Mouse (Mus musculus) hematopoietic stem cell, adult 5-6 weeks (primary cell): Measurements from ENCODE around the gene Tbc1d10a. TPM values are rescaled to one million over a fixed set of nuclear protein-coding genes. Genes with fewer than 3 reads are reported as not detected.

Source experiments
- ATAC-seq, 2 experiments: fragments of 125-278 bp in 1 of 2; replicated peaks in 1 of 2; 2 replicates each; pipeline ENCODE4 v1.8.0; 2016 to 2017; ENCODE audit warnings: inconsistent platforms in 2 of 2, mild to moderate bottlenecking in 2 of 2, moderate number of reproducible peaks in 2 of 2, low read depth in 1 of 2, moderate TSS enrichment in 1 of 2; ENCODE audit not compliant: low FRiP score in 2 of 2, poor library complexity in 2 of 2, severe bottlenecking in 2 of 2, insufficient read depth in 1 of 2, low TSS enrichment in 1 of 2
- total RNA-seq: library from RNA; stranded (forward); fragments of 172-1452, 232-1000 nt; gene quantifications from 2 replicates; pipeline ENCODE4 v1.2.3, GENCODE M21; 2017

Gene Tbc1d10a
- total RNA-seq = 9.6 and 13.6 TPM in 2 replicates

DNA sequence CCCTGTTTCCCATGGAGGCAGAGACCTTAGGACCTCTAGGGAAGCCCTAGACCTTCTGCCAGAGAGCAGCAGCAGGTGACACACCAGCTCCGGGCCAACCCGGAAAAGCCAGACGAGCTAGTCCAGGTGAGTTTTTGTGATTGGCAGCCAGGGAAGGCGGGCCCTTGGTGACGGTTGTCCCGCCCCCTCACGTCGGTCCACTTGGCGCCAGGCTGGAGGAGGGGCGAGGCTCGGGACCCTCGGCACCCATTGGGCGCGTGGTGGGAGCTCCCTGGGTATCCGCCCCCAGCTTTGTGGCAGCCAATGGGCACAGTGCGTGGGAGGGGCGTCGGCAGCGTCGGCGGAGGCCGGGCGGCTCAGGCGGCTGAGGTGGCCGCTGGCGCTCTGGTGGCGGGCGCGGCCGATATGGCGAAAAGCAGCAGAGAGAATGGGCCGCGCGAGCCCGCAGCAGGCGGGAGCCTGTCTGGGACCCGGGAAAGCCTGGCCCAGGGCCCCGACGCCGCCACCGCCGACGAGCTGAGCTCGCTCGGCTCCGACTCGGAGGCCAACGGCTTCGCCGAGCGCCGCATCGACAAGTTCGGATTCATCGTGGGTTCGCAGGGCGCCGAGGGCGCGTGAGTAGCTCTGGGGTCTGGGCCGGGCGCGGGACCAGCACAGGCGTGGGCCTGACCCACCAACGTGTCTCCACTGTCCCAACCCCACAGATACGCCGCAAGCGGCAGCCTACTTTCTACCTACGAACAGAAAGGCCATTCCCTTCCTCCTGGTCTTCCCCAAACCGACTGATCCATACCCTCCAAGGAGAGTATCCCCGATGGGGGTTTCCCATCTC, at the start of gene Tbc1d10a:
Tbc1d10a (plus strand) TSS at position 304 of the 832 bp plus-strand sequence.
- ATAC-seq = peak; percentile 99 to 100

DNA sequence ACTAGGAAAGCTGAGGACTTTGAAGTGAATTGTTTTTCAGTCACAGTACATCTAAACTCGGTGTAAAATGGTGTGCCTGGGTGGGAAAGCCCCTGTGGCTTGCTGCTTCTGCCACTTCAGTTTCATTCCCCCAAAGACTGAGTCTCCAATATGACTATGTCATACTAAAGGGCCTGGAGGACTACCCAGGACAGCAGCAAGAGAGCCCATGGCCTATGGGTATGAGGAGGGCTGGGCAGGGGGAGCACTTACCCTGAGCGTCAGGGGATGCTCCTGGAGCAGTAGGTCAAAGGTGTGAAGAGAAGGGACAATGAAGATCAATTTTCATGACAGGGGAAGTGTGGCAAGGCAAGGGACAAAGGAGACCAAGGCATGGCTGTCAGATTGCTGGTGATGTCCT, 47.6 kb upstream of the Tbc1d10a start:
- no peak for ATAC-seq

DNA sequence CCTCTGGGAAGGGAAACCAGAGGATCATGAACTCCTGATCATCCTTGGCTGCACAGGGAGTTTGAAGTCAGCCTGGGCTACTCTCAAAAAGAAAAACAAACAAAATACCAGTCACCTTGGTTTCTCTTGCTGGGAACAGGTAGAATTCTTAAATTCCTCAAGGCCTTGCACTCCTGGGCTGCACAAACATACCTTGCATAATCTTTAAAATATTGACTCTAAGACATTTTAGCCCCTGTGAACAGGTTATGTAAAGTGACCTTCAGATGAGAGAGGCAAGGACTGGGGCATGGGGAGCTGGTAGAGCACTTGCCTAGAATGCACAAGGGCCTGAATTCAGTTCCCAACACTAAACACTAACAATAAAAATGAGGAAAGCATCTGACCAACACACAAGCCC, 45.1 kb upstream of the Tbc1d10a start:
- no peak for ATAC-seq

DNA sequence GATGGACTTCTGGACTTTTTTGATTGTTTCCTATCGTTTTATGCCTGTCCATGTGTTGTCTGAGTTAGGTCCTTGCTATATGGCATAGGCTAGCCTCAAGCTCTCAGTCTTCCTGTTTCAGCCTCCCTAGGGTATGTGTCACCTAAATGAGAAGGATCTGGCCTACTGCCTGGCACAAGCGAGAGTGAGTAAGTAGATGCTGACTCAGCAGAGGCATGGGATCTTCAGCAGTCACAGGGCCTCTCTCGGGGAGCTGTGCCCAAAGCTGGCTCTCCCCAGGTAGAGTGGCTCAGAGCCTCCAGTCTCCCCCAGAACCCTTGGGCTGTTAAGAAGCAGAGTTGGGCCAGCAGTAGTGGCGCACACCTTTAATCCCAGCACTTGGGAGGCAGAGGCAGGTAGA, 44.2 kb upstream of the Tbc1d10a start:
- ATAC-seq = no peak

DNA sequence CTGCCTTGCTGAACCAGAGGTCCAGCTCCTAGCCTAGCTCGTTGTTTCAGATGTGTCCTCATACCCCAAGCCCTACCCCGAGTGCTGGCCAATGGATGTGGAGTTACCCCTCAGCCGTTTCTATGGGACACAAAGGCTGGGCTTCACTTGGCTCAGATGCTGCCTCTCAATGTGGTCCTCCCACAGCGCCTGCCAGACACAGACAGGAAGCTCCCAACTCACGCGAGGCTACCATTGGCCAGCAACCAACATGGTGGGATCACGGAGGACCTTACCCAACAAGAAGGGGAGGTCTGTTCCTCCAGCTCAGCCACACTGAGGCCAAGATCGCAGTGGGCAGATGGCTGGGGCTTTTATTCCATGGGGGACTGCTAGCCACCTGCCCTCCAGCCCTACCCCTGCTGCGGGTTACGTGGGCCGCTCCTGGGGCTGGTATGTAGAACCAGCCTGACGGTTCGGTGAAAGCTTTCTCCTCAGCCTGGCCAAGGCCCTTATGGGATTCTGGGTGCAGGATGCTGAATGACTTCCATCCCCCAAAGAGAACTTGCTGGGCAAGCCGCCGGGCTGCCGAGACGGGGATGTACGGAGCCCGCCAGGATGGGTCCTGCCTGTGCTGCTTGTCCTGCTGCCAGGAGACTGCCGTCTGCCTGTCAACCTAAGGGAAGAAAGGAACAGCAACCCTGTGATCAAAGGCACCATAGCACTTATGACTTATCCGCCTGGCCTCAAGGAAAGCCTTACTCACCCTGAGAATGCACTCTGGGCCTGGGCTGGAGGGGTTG, 43.1 kb upstream of the Tbc1d10a start:
- no peak for ATAC-seq

DNA sequence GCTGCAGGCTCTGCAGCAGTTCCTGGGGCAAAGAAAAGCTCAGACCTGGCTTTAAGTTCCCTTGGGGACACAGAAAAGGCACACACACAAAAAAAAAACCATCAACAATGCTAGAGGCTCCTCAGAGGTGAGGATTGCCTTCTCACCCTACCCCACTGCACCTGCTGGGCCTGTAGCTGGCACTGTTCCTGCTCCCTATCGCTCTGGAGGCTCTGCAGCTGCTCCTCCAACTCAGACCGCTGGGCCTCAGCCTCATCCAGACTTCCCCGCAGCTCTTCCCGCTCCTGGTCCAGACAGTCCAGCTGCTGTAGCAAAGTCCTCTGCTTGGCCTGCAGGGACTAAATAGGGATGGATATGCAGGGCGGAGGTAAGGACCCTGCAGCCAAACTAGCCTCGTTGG, 40.2 kb upstream of the Tbc1d10a start:
- ATAC-seq = no peak

DNA sequence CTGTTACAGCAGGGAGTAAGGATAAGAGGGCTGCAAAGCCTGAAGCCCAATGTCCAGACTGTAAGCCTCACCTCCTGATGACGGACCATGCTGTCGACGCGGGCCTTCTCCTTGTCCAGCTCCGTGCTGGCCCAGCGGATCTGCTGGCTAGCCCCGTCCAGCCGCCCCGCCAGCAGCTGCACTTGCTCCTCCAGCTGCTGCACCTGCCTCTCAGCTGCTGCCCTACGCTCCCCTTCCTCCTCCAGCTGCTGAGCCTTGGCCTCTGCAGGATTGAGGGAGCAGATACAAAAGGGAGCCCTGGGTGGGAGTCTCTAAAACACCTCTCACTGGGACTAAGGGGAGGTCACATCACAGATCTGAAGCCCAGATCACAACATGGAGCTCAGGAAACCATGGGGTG, 39.5 kb upstream of the Tbc1d10a start:
- no peak for ATAC-seq

DNA sequence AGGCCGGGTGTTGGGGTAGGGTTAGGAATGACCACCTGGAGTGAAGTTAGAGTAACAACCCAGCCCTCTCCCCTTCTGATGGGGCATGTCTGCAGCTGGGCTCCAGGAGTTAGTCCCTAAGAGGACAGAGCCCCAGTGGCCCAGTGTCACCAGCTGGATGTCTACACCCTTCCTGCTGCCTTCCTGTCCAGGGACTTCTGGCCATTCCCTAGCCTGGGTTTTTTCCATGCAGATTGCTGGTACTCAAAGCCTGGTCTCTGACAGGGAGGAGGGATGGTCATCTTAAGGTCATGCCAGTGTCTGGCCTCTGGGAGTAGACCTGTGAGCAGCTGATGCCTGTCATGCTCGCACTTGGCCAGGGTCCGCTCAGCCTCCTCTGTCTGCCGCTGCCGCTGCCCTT, 38.5 kb upstream of the Tbc1d10a start:
- ATAC-seq = no peak

DNA sequence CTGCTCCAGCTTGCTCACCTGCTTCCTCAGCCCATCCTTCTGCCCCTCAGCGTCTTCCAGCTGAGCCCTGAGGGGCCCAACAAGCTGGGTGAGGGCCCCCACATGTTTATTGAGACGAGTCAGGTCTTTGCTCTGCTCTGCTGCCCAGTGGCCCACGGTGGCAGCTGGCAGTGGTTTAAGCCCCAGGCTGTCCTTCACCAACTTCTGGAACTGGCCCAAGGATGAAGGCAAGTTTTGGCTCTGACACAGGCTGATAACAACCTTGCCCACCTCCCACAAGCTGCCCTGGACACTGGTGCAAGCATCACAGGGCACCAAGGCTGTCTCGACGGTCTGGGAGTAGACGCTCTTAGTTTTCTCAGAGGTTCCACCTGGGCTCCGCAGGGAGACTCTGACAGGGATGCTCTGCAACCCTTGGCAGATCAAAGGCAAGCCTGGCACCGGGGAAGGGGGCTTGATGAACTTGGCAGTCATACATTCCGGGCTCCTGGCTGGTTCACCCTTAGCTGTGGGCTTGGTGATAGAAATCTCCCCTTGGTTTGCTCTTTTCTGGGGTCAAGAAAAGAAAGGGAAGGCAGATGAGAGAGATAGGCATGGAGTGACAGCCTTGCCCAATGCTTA, 37.9 kb upstream of the Tbc1d10a start:
- ATAC-seq = no peak

DNA sequence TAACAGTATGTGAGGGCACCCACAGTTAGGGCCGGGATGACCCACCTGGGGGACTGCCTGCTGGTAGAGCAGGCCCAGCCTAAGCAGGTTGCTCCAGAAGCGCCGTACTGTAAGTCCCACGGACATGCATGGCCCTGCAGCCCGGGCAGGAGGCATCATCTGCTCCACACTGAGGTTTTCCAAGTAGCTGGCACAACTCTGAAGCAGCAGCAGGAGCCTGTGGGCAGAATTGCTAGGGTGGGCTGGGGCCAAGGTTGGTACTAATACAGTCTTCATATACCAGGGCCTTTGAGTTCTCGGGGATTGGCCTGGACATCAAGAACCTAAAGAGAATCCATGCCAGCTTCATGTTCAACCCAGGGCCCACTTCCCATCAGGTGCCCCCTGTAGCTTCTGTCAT, 36.7 kb upstream of the Tbc1d10a start:
- ATAC-seq = no peak

DNA sequence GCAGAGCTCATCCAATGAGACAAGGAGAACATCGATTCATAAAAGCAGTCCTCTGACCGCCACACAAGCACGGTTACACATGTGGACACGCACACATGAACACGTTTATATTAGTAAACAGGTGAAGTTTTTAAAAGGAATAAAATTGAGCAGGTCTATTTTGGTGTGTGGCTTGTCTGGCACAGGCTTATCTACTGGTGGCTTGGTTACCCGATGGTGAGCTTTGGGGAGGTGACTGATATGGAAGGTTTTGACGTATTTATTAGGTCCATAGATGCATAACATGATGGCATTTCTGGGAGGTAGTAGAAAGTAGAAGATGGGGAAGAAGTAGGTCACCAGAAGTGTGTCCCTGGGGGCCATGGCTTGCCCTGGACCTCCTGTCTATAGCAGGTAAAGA, 32.9 kb upstream of the Tbc1d10a start:
- ATAC-seq = no peak

DNA sequence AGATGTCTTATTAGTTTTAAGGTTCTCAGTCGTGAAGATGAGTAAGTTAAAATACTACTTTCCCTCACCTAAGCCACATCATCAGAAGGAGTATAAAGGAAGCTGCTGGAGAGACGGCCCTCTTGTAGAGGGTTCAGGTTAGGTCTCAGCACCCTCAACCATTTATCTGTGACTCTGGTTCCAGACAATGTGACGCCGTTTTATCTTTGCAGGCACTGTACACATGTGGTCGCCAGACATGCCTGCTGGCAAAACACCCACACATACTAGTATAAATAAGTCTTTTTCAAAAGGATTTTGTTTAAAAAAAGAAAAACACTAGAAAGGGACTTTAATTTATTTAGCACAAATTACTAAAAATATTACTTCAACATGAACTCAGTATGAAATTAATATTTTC, 30.9 kb upstream of the Tbc1d10a start:
- no peak for ATAC-seq

DNA sequence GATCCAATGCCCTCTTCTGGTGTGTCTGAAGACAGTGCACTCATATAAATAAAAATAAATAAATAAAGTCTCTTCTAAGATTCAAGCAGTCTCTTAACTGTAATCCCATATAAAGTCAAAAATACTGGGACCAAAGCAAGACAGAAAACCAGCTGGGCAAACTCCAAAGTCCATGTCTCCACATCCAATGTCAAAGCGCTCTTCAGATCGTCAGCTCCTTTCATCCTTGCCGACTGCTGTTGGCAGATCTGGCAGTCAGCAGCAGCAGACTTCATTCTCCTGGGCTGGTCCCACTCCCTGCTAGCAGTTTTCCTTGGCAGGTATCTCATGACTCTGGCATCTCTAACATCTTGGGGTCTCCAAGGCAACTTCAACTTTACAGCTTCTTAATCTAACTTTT, 27.9 kb upstream of the Tbc1d10a start:
- ATAC-seq = no peak

DNA sequence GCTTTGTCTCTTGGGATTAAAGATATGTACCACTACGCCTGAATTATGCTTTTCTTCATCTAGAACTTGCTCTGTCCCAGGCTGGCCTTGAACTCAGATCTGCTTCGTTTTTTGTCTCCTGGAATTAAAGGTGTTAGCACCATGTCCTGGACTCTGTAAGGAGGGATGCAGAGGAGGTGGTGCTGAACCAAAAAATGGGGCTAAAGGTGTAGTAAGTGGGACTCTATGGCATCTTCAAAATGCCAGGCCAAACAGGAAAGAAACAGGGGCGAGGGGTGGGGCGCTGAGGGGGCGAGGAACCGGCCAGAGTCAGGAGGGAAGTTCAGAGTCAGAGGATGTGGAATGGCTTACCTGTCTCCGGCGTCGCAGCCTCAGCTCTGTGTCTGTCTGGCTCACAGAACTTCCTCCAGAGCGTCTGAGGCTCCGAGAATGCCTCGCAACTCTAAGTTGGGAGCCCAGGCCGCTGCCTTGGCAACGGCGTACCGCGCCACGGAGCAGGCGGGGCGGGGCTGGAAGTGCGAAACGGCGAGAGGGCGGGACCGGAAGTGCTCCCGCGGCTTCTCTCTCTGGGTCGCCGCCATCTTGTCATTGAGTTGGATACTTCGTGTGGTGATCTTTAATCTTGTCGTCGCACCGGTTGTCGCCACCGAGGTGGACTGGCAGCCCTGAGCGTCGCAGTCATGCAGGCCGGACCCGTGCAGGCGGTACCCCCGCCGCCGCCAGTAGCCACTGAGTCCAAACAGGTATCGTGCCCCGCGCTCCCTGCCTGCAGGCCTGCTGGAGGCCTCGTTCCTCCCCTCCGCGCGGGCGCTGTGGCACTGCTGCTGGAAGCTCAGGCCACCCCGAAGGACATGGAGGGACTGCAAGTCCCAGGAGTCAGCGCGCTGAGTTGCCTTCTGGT, 26.5 kb upstream of the Tbc1d10a start, which contains the start of the genes Ccdc157 and Sf3a1:
Ccdc157 (minus strand) TSS at position 486 of the 901 bp plus-strand sequence.
Sf3a1 (plus strand) TSS at position 543 of the 901 bp plus-strand sequence.
- ATAC-seq = peak; percentile 93 to 98

DNA sequence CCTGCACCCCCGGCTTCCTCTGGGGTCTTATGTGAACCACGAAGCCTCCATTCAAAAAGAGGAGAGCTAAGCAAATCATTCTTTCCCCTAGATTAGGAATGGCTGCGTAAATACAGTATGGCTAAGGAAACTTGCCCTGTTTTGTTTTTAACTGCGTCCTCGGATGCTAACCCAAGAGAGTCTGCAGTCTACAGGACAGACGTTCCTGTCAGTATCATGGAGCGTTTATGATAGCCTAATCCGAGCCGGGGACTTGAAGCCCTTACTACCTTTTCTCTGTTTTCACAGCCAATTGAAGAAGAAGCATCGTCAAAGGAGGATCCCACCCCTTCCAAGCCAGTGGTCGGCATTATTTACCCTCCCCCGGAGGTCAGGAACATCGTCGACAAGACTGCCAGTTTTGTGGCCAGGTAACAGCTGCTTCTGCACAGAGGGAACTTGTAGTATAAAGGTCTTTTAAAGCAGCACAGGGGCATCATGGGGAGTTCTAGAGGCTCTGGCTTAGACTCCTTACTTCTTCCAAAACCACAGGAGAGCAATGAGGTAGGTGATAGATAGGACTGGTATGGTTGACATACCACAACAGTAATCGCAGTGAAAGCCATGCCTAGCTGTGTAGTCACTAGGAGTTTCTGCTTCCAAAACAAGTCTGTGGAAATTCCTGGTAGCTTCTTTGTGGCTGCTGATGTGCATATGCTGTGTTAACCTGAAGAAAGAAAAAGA, 25.7 kb upstream of the Tbc1d10a start:
- no peak for ATAC-seq

DNA sequence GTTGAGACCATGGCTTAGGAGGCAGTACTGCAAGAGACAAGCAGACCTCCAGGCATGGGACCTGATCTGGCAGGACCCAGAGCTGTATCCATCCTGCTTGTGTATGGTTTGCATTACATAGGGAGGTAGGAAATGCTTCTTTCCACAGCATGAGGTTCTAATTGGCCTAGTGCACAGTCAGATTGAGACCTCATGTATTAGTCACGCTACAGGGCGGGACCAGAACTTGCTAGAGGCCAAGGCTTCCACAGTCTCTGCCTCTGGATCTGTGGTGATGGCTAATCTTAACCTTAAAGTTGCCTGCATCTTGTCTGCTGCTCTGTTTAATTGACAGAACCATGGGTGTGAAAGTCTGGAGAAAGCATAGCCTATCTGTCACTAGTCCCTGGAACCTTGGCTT, 21.9 kb upstream of the Tbc1d10a start:
- ATAC-seq = no peak
